Mouse (Mus musculus) heart, embryonic 11.5 days (tissue): ENCODE measurements around the gene Lbhd1. TPM values are rescaled to one million over a fixed set of nuclear protein-coding genes. Genes with fewer than 3 reads are reported as not detected.
A peak's percentile ranks its signal among the peaks of the same experiment; 100 is the strongest.
"Not testable (repeated sequence)": the region's sequence is repeated elsewhere in the genome, so short reads cannot be mapped to it uniquely, and the experiment has no call there.

Experiments used
- ATAC-seq: fragments of 200-750 bp; cut with Nextera tagmentation; replicated peaks from 2 replicates; pipeline ENCODE4 v1.8.0; 2017; ENCODE audit warnings: moderate library complexity; ENCODE audit not compliant: insufficient number of reproducible peaks, low FRiP score, low TSS enrichment
- H3K27ac ChIP-seq: fragments of 300-500 bp; sonication (generic); 2 replicates; pipeline ENCODE4 v1.5.1; 2014; ENCODE audit warnings: mild to moderate bottlenecking, low read depth, low read length
- H3K27me3 ChIP-seq: fragments of 300-500 bp; sonication (generic); 2 replicates; pipeline ENCODE4 v1.6.1; 2014; ENCODE audit warnings: mild to moderate bottlenecking, low read length, mixed read lengths; ENCODE audit not compliant: control insufficient read depth, insufficient read depth
- H3K36me3 ChIP-seq: fragments of 300-500 bp; sonication (generic); 2 replicates; pipeline ENCODE4 v1.6.1; 2014; ENCODE audit warnings: mild to moderate bottlenecking, low read length, moderate library complexity, mixed read lengths; ENCODE audit not compliant: control insufficient read depth, insufficient read depth
- H3K4me1 ChIP-seq: fragments of 300-500 bp; sonication (generic); 2 replicates; pipeline ENCODE4 v1.6.1; 2014; ENCODE audit warnings: low read length; ENCODE audit not compliant: control insufficient read depth, insufficient read depth
- H3K4me2 ChIP-seq: fragments of 300-500 bp; sonication (generic); 2 replicates; pipeline ENCODE4 v1.6.1; 2014; ENCODE audit warnings: mild to moderate bottlenecking, moderate library complexity
- H3K4me3 ChIP-seq: fragments of 300-500 bp; sonication (generic); 2 replicates; pipeline ENCODE4 v1.5.1; 2014; ENCODE audit warnings: low read depth, low read length
- H3K9ac ChIP-seq: fragments of 300-500 bp; sonication (generic); 2 replicates; pipeline ENCODE4 v1.6.1; 2014; ENCODE audit warnings: mild to moderate bottlenecking, low read depth, low read length, moderate library complexity
- H3K9me3 ChIP-seq: fragments of 300-500 bp; sonication (generic); replicated peaks from 2 replicates; pipeline ENCODE4 v1.6.1; 2016; ENCODE audit warnings: low read length; ENCODE audit not compliant: control insufficient read depth
- WGBS: fragments of 180-500 bp; shearing (Covaris S2); extraction: QIAGEN DNeasy Blood & Tissue Kit; methylation state at CpG from one replicate; pipeline ENCODE4 v1.1.7; 2014; ENCODE audit not compliant: insufficient replicate concordance; 5-methylcytosine and 5-hydroxymethylcytosine counted together
- polyA plus RNA-seq: library from polyadenylated mRNA; unstranded; fragments of >200 nt; fragmentation: Nextera tagmentation; extraction: Ambion mirVana; gene quantifications from 2 replicates; pipeline ENCODE4 v1.2.1, GENCODE M21; 2014

Lbhd1 gene
- polyA plus RNA-seq: 60.1 and 72.4 TPM in 2 replicates

GRCm38 (mm10) chr19:8883616-8884015, at the start of gene Lbhd1, which contains the start of gene Gm49403:
Lbhd1 (plus strand) TSS chr19:8883732.
Gm49403 (plus strand) TSS chr19:8883930.
- Histone ChIP-seq H3K9me3 (no peaks in the 10 kb centered on the region), H3K4me2 (no peak within 1 kb of the TSS), H3K36me3 (0 out of 2 replicates have a peak, but pooled peaks cover under 1% of the 10 kb centered on the region), H3K9ac (no peak within 1 kb of the TSS), H3K27me3 (no peaks in the 10 kb centered on the region), H3K4me1 (peaks cover 11% of the 10 kb centered on the region; the same call in 1 of the 2 replicates), H3K4me3 (no peak within 1 kb of the TSS), H3K27ac (no peak within 1 kb of the TSS)
- WGBS: 70% methylated on average over 3 of the region's 3 CpGs
- ATAC-seq: no peak

DNA sequence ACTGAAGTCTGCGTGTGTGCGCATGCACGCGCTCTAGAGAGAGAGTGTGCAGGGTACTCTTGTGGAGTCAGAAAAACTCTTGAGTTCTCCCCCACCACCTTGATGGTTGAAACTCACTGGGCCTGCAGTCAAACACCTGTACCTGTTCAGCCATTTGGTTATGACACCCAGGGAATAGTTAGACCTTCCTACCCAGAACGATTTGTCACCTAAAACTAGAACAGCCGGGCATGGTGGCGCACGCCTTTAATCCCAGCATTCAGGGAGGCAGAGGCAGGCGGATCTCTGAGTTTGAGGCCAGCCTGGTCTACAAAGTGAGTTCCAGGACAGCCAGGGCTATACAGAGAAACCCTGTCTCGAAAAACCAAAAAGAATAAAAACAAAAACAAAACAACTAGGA, 47.2 kb upstream of the Lbhd1 start:
- H3K36me3 ChIP-seq: peaks cover 33% of the 10 kb centered on the region
- H3K4me3 ChIP-seq, H3K9ac ChIP-seq, H3K4me2 ChIP-seq, H3K27ac ChIP-seq, H3K9me3 ChIP-seq, ATAC-seq, H3K27me3 ChIP-seq: not testable (repeated sequence)
- WGBS: 94% methylated on average over 10 of the region's 10 CpGs
- H3K4me1 ChIP-seq: peaks cover 27% of the 10 kb centered on the region

GRCm38 (mm10) chr19:8837251-8837791, 46.2 kb upstream of the Lbhd1 start, which contains the start of gene Bscl2:
Bscl2 (plus strand) TSS chr19:8837467.
- Histone ChIP-seq H3K4me2 (peak within 1 kb of the TSS; percentile 81), H3K27me3 (no peaks in the 10 kb centered on the region), H3K27ac (peak within 1 kb of the TSS; percentile 94), H3K4me3 (peak within 1 kb of the TSS; percentile 59), H3K4me1 (peaks cover 27% of the 10 kb centered on the region), H3K9me3 (no peaks in the 10 kb centered on the region), H3K36me3 (peaks cover 24% of the 10 kb centered on the region), H3K9ac (peak within 1 kb of the TSS; percentile 88)
- ATAC-seq: peak; percentile 72
- WGBS: 2% methylated on average over 38 of the region's 38 CpGs

DNA sequence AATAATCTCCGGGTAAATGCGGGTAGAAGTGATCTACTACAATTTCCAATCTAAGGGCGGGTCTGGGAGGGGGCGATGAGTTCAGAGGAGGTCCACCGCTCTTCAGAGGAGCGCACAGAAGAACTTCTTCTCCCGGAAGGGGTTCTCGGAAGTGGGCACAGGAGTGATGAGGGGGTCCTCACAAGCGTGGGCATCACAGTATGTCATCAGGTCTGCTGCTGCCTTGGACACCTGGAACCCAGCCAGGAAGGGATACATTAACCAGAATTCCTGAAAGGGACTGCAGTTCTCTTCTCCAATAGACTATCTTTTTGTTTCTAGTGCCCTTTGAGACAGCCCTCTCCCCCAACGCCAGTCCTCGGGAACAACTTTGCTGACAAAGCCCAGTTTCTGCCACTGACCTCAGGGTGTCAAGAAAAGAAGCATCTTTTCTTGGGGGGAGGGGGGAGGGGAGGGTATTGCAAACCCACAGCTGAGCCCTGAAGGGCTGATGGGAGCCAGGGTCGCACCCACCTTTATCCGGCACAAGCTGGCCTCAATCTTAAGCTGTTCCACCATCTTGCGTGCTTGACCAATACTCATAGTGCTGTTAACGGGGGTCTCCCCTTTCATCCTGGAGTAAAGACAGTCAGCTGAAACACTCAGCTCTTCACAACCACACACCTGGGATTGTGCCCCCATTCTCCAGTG, 45.3 kb upstream of the Lbhd1 start:
- no peaks in the 10 kb centered on the region for H3K27me3 ChIP-seq
- peaks cover 16% of the 10 kb centered on the region for H3K36me3 ChIP-seq
- peak overlapping the region; percentile 59 for H3K4me3 ChIP-seq
- peaks cover 27% of the 10 kb centered on the region for H3K4me1 ChIP-seq
- H3K4me2 ChIP-seq: peak overlapping the region; percentile 81
- H3K9me3 ChIP-seq: no peaks in the 10 kb centered on the region
- H3K9ac ChIP-seq: peak overlapping the region; percentile 88
- 19% methylated on average over 15 of the region's 15 CpGs for WGBS
- no peak for ATAC-seq
- H3K27ac ChIP-seq: peak overlapping the region; percentile 94

DNA sequence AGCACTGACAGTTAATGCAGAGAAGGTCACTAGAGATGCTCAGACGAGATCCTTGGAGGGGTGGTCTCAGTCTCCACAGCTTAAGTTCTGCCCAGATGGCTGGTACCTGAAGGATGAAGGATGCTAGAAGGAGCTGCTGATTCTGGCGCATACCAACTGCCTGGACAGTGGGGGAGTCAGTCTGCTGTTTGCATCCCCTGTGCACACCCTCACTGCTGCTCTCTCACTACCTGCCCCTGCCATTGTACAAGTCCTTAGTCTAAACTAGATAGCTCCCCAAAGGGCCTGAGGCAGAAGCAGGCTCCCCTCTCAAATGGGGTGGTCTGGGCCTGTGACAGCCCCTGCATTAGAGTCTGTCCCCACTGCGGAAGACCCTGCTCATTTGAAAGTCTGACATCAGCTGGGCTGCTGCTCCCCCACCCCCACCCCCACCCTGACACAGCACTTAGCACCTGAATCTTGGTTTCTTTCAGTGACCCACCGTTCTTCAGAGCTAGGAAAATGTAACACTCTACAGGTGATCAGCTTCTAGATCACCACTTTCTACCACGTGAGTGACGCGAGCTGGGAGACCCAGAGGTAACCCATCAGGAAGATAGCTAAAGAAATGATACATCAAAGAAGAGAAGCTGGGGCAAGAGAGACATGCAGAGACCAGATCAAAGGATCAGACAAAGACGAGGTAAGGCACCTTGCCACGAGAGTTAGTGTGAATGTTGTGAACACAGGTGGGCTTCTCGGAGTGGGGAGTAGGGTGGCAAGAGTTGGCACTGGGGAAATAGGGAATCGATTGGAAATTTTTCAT, 44.2 kb upstream of the Lbhd1 start, which contains the start of gene Gng3:
Gene Gng3, minus strand, starts transcription at position 92 of the 805 bp plus-strand sequence.
- WGBS: 47% methylated on average over 11 of the region's 11 CpGs
- peak within 1 kb of the TSS; percentile 88 for H3K9ac ChIP-seq
- ATAC-seq: no peak

GRCm38 (mm10) chr19:8839908-8840791, 43.4 kb upstream of the Lbhd1 start:
- H3K4me1 ChIP-seq: peaks cover 27% of the 10 kb centered on the region
- peak; percentile 74 for ATAC-seq
- H3K4me3 ChIP-seq: peak overlapping the region; percentile 45
- no peaks in the 10 kb centered on the region for H3K27me3 ChIP-seq
- H3K36me3 ChIP-seq: peaks cover 5% of the 10 kb centered on the region
- H3K27ac ChIP-seq: no peak overlapping the region
- peak overlapping the region; percentile 64 for H3K9ac ChIP-seq
- 24% methylated on average over 29 of the region's 29 CpGs for WGBS
- H3K4me2 ChIP-seq: peak overlapping the region; percentile 66
- H3K9me3 ChIP-seq: no peaks in the 10 kb centered on the region

More for the DNA sequence above, 44.2 kb upstream of the Lbhd1 start, which contains the start of gene Gng3:
- H3K36me3 ChIP-seq: peaks cover 7% of the 10 kb centered on the region
- no peaks in the 10 kb centered on the region for H3K27me3 ChIP-seq
- peaks cover 27% of the 10 kb centered on the region for H3K4me1 ChIP-seq
- no peaks in the 10 kb centered on the region for H3K9me3 ChIP-seq
- H3K27ac ChIP-seq: peak within 1 kb of the TSS; percentile 94
- H3K4me3 ChIP-seq: peak within 1 kb of the TSS; percentile 59
- H3K4me2 ChIP-seq: peak within 1 kb of the TSS; percentile 81

- Histone ChIP-seq H3K36me3 (peaks cover 2% of the 10 kb centered on the region), H3K4me3 (peak overlapping the region; percentile 45), H3K4me2 (peak overlapping the region; percentile 66), H3K27me3 (no peaks in the 10 kb centered on the region), H3K27ac (no peak overlapping the region), H3K9ac (peak overlapping the region; percentile 64), H3K9me3 (no peaks in the 10 kb centered on the region), H3K4me1 (peaks cover 27% of the 10 kb centered on the region)
- 87% methylated on average over 7 of the region's 7 CpGs for WGBS
- no peak for ATAC-seq
Observed at GRCm38 (mm10) chr19:8841012-8841411, 42.5 kb upstream of the Lbhd1 start.
